Mouse (Mus musculus) kidney, postnatal 0 days (tissue): ENCODE measurements around the gene C2cd3. TPM values are rescaled to one million over a fixed set of nuclear protein-coding genes. Genes with fewer than 3 reads are reported as not detected.
A peak's percentile ranks its signal among the peaks of the same experiment; 100 is the strongest.

ENCODE experiments used
- ATAC-seq: fragments of 200-750 bp; cut with Nextera tagmentation; replicated peaks from 2 replicates; pipeline ENCODE4 v1.8.0; 2017; ENCODE audit warnings: low read depth, moderate number of reproducible peaks, moderate TSS enrichment, moderate library complexity; ENCODE audit not compliant: low FRiP score
- DNase-seq: peaks from one replicate; pipeline ENCODE4 v3.0.0-alpha.2; 2016; ENCODE audit warnings: low spot score
- H3K27ac ChIP-seq: fragments of 300-500 bp; sonication (generic); 2 replicates; pipeline ENCODE4 v1.5.1; 2014; ENCODE audit warnings: mild to moderate bottlenecking
- H3K27me3 ChIP-seq: fragments of 300-500 bp; sonication (generic); 2 replicates; pipeline ENCODE4 v1.6.1; 2014; ENCODE audit warnings: low read length, mixed read lengths; ENCODE audit not compliant: insufficient read depth
- H3K36me3 ChIP-seq: fragments of 300-500 bp; sonication (generic); 2 replicates; pipeline ENCODE4 v1.6.1; 2014; ENCODE audit warnings: low read length, mixed read lengths; ENCODE audit not compliant: insufficient read depth
- H3K4me1 ChIP-seq: fragments of 300-500 bp; sonication (generic); replicated peaks from 2 replicates; pipeline ENCODE4 v1.6.1; 2014; ENCODE audit warnings: antibody characterized with exemption, low read length, mixed read lengths; ENCODE audit not compliant: insufficient read depth
- H3K4me2 ChIP-seq: fragments of 300-500 bp; sonication (generic); 2 replicates; pipeline ENCODE4 v1.6.1; 2014; ENCODE audit warnings: mild to moderate bottlenecking, low read length, moderate library complexity, mixed read lengths
- H3K4me3 ChIP-seq: fragments of 300-500 bp; sonication (generic); replicated peaks from 2 replicates; pipeline ENCODE4 v1.5.1; 2014; ENCODE audit warnings: low read depth, low read length
- H3K9ac ChIP-seq: fragments of 300-500 bp; sonication (generic); 2 replicates; pipeline ENCODE4 v1.6.1; 2014; ENCODE audit warnings: low read depth, low read length
- H3K9me3 ChIP-seq: fragments of 300-500 bp; sonication (generic); replicated peaks from 2 replicates; pipeline ENCODE4 v1.6.1; 2016; ENCODE audit warnings: low read length, inconsistent platforms, mixed read lengths
- CTCF ChIP-seq: IDR thresholded peaks from 2 replicates; pipeline ENCODE4 v1.5.1; 2016; ENCODE audit warnings: antibody characterized with exemption, low read depth, mild to moderate bottlenecking, moderate library complexity
- WGBS: fragments of 180-500 bp; shearing (Covaris S2); extraction: QIAGEN DNeasy Blood & Tissue Kit; methylation state at CpG from one replicate; pipeline ENCODE4 v1.1.7; 2014; 5-methylcytosine and 5-hydroxymethylcytosine counted together
- polyA plus RNA-seq: library from polyadenylated mRNA; unstranded; fragments of >200 nt; fragmentation: Nextera tagmentation; extraction: Ambion mirVana; gene quantifications from 2 replicates; pipeline ENCODE4 v1.2.1, GENCODE M21; 2015

The C2cd3 gene
- polyA plus RNA-seq, 1 experiment from 2014 or later: 13.1 TPM

DNA sequence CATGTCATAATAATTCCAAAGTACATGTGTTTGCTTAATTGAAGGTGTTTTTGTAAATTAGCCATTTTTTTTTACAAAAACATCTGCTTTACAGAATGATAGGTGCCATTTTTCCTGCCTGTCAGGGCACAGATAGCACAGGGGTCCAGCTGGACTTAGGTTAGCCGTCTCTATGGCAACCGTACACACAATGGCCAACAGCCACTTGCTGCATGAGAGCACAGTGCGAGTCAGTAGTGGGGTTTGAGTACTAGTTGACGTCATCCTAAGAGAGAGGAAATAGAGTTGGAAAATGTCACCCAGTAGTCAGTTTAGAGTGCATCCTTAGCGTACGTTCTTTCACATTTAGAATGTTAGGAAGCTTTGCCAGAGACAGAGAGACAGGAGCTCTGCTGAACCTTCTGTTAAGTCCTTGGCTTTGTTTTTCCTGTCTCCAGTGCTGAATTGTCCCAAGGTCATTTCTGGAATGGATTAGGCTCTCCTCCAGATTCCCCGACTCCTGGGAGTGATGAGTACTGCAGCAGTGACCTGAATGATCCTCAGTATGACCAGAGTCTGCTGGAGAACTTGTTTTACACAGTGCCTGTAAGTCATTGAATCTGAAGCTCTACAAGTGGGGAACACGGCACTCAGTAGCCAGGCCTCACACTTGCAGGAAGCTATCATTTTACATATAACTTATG is 27.3 kb downstream of the C2cd3 start:
- no peak for TF ChIP-seq CTCF

DNA sequence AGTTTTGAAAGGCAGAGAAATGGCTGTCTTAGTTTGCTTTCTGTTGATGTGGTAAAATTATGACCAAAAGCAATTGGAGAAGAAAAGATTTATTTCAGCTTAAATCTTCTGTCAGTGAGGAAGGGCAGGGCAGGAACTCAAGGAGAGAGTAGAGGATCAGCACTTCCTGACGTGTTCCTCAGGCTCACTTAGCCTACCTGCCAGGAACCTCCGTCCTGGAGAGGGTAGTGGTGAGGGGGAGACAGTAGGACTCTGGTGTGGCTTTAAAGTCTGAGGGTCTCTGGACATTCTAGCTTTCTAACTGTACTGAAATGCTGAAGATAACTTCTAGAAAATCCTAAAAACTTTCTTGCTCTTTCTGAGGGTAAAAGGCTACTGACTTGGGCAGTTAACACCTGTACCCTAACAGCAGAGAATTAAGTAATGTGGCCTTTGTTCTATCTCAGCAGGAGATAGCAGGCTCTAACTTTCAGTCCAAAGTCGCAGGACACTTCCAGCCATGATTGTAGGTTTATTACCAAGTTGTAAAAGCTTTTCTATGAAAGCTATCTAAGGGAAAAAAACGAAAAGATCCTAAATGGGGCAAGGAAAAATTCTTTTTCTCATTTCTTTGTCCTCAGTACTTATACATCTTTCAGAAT is 29.0 kb downstream of the C2cd3 start:
- H3K27me3 ChIP-seq: no peaks in the 10 kb centered on the region
- no peak overlapping the region for H3K4me2 ChIP-seq
- H3K36me3 ChIP-seq: peaks cover 37% of the 10 kb centered on the region
- H3K4me1 ChIP-seq: no peaks in the 10 kb centered on the region
- H3K9me3 ChIP-seq: no peaks in the 10 kb centered on the region
- H3K27ac ChIP-seq: no peak overlapping the region
- 26% methylated on average over 4 of the region's 4 CpGs for WGBS
- H3K4me3 ChIP-seq: no peak overlapping the region
- H3K9ac ChIP-seq: no peak overlapping the region
- TF ChIP-seq CTCF: no peak
- ATAC-seq (no peak), DNase-seq (no peak)

More for the DNA sequence above, 27.3 kb downstream of the C2cd3 start:
- Histone ChIP-seq H3K4me3 (no peak overlapping the region), H3K27ac (no peak overlapping the region), H3K9me3 (no peaks in the 10 kb centered on the region), H3K36me3 (peaks cover 46% of the 10 kb centered on the region), H3K9ac (no peak overlapping the region), H3K27me3 (no peaks in the 10 kb centered on the region), H3K4me2 (no peak overlapping the region), H3K4me1 (no peaks in the 10 kb centered on the region)
- no peak for DNase-seq
- no peak for ATAC-seq
- 69% methylated on average over 8 of the region's 8 CpGs for WGBS

GRCm38 (mm10) chr7:100402715-100403114 is 30.7 kb downstream of the C2cd3 start:
- WGBS: 73% methylated on average over 4 of the region's 4 CpGs
- no peak overlapping the region for H3K4me3 ChIP-seq
- H3K9ac ChIP-seq: no peak overlapping the region
- no peaks in the 10 kb centered on the region for H3K27me3 ChIP-seq
- ATAC-seq (no peak), DNase-seq (no peak)
- H3K4me2 ChIP-seq: no peak overlapping the region
- peaks cover 37% of the 10 kb centered on the region for H3K36me3 ChIP-seq
- H3K9me3 ChIP-seq: no peaks in the 10 kb centered on the region
- H3K4me1 ChIP-seq: no peaks in the 10 kb centered on the region
- H3K27ac ChIP-seq: no peak overlapping the region
- no peak for TF ChIP-seq CTCF

DNA sequence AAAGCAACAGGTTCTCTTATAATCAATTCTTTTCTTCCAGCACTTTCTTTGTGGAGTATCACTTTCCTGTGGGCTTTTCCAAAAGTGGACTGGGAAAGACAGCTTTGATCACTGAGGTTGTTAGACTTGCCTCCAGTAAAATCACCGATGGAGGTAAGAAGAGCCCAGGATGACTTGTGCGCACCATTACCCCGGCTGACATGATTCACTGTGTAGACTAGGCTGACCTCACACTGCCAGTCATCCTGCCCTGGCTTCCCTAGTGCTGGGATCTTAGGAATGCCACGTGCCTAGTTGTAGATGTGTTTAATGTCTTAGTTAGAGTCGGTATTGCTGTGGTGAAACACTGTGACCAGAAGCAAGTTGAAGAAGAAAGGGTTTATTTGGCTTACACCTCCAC is 35.6 kb downstream of the C2cd3 start:
- H3K27ac ChIP-seq: no peak overlapping the region
- ATAC-seq: peak; percentile 46; the same call in 1 of the 2 replicates
- 58% methylated on average over 5 of the region's 5 CpGs for WGBS

GRCm38 (mm10) chr7:100408684-100409083 is 36.7 kb downstream of the C2cd3 start:
- no peak overlapping the region for H3K27ac ChIP-seq
- H3K4me3 ChIP-seq: no peak overlapping the region
- H3K27me3 ChIP-seq: no peaks in the 10 kb centered on the region
- ATAC-seq (no peak), DNase-seq (no peak)
- H3K36me3 ChIP-seq: peaks cover 51% of the 10 kb centered on the region
- no peaks in the 10 kb centered on the region for H3K9me3 ChIP-seq
- H3K9ac ChIP-seq: no peak overlapping the region
- no peak overlapping the region for H3K4me2 ChIP-seq
- TF ChIP-seq CTCF: no peak
- WGBS: 86% methylated on average over 4 of the region's 4 CpGs
- H3K4me1 ChIP-seq: no peaks in the 10 kb centered on the region

More for the DNA sequence above, 35.6 kb downstream of the C2cd3 start:
- Histone ChIP-seq H3K36me3 (peaks cover 46% of the 10 kb centered on the region), H3K4me2 (no peak overlapping the region), H3K4me3 (no peak overlapping the region), H3K9ac (no peak overlapping the region), H3K27me3 (no peaks in the 10 kb centered on the region), H3K9me3 (no peaks in the 10 kb centered on the region), H3K4me1 (no peaks in the 10 kb centered on the region)
- DNase-seq: peak; percentile 66
- no peak for TF ChIP-seq CTCF

- no peak overlapping the region for H3K4me2 ChIP-seq
- H3K4me3 ChIP-seq: no peak overlapping the region
- H3K9me3 ChIP-seq: no peaks in the 10 kb centered on the region
- no peak for TF ChIP-seq CTCF
- DNase-seq: no peak
- no peaks in the 10 kb centered on the region for H3K4me1 ChIP-seq
- H3K9ac ChIP-seq: no peak overlapping the region
- no peaks in the 10 kb centered on the region for H3K27me3 ChIP-seq
- 86% methylated on average over 3 of the region's 3 CpGs for WGBS
- peaks cover 55% of the 10 kb centered on the region for H3K36me3 ChIP-seq
- no peak for ATAC-seq
- H3K27ac ChIP-seq: no peak overlapping the region
Measured at GRCm38 (mm10) chr7:100425795-100426194, 53.8 kb downstream of the C2cd3 start.
